Mouse (Mus musculus): ENCODE results near the gene Nae1.
"Not testable (repeated sequence)": the region's sequence is repeated elsewhere in the genome, so short reads cannot be mapped to it uniquely, and the experiment has no call there.

Gene Nae1

GRCm38 (mm10) chr8:104533971-104534778, at the start of gene Nae1, which contains the start of gene Car7:
TSS of gene Nae1 (minus strand) at chr8:104534637.
TSS of gene Car7 (plus strand) at chr8:104534689.
- DNase-seq: peak; percentile 91

GRCm38 (mm10) chr8:104577606-104578005, 43.2 kb upstream of the Nae1 start:
- DNase-seq: not testable (repeated sequence)

GRCm38 (mm10) chr8:104576820-104577219, 42.4 kb upstream of the Nae1 start:
- DNase-seq: no peak

- DNase-seq: peak; percentile 73
These were observed 36.3 kb upstream of the Nae1 start for GRCm38 (mm10) chr8:104570436-104571343.

GRCm38 (mm10) chr8:104569559-104569958, 35.1 kb upstream of the Nae1 start:
- peak; percentile 57 for DNase-seq

- DNase-seq: no peak
These were observed 31.0 kb upstream of the Nae1 start for GRCm38 (mm10) chr8:104565457-104565798.

- peak; percentile 85 for DNase-seq
These were observed 30.4 kb upstream of the Nae1 start for GRCm38 (mm10) chr8:104564633-104565456.

GRCm38 (mm10) chr8:104560731-104561130, 26.3 kb upstream of the Nae1 start:
- DNase-seq: no peak

GRCm38 (mm10) chr8:104557226-104557625, 22.8 kb upstream of the Nae1 start:
- no peak for DNase-seq

- no peak for DNase-seq
These were observed 20.8 kb upstream of the Nae1 start for GRCm38 (mm10) chr8:104555191-104555590.

GRCm38 (mm10) chr8:104543440-104544045, 9.1 kb upstream of the Nae1 start:
- no peak for DNase-seq

- DNase-seq: no peak
These were observed 7.7 kb upstream of the Nae1 start for GRCm38 (mm10) chr8:104542160-104542559.

GRCm38 (mm10) chr8:104541515-104541880, 7.1 kb upstream of the Nae1 start:
- no peak for DNase-seq

GRCm38 (mm10) chr8:104540710-104541514, 6.5 kb upstream of the Nae1 start:
- no peak for DNase-seq

GRCm38 (mm10) chr8:104540238-104540637, 5.8 kb upstream of the Nae1 start:
- DNase-seq: no peak

GRCm38 (mm10) chr8:104539566-104539965, 5.1 kb upstream of the Nae1 start:
- DNase-seq: no peak

GRCm38 (mm10) chr8:104538896-104539295, 4.5 kb upstream of the Nae1 start:
- DNase-seq: no peak

- no peak for DNase-seq
These were observed 1.6 kb upstream of the Nae1 start for GRCm38 (mm10) chr8:104536028-104536427.

GRCm38 (mm10) chr8:104535378-104535777, 941 bp upstream of the Nae1 start:
- DNase-seq: no peak

GRCm38 (mm10) chr8:104534779-104535141, 323 bp upstream of the Nae1 start:
- DNase-seq: peak; percentile 19

GRCm38 (mm10) chr8:104533551-104533950, 886 bp downstream of the Nae1 start:
- DNase-seq: no peak

- DNase-seq: no peak
These were observed 4.8 kb downstream of the Nae1 start for GRCm38 (mm10) chr8:104529671-104530070.

All from kidney, adult 11 months (tissue).